Mouse (Mus musculus): ENCODE measurements around the gene Nploc4.

GRCm38 (mm10) chr11:120351250-120352092 lies 86.0 kb downstream of the Nploc4 start:
- no peak for TF ChIP-seq POLR2A (IDR thresholded peaks at IDR 0.05; ENCODE audit: extremely low read depth, insufficient read depth, low read length)
- TF ChIP-seq CTCF (IDR thresholded peaks at IDR 0.05; ENCODE audit: low read depth, low read length) = no peak
